Mouse (Mus musculus) embryonic facial prominence, embryonic 14.5 days (tissue): Measurements from ENCODE around the gene Efl1. TPM values are rescaled to one million over a fixed set of nuclear protein-coding genes. Genes with fewer than 3 reads are reported as not detected.
"Not testable (repeated sequence)": the region's sequence is repeated elsewhere in the genome, so short reads cannot be mapped to it uniquely, and the experiment has no call there.

Source experiments
- ATAC-seq: fragments of 200-750 bp; cut with Nextera tagmentation; 2 replicates; pipeline ENCODE4 v1.8.0; 2017; ENCODE audit warnings: low read depth, moderate number of reproducible peaks, moderate TSS enrichment
- DNase-seq: peaks from one replicate; pipeline ENCODE4 v3.0.0-alpha.2; 2015; ENCODE audit warnings: low spot score
- H3K27ac ChIP-seq: fragments of 300-500 bp; sonication (generic); replicated peaks from 2 replicates; pipeline ENCODE4 v1.5.1; 2014; ENCODE audit warnings: low read depth, mild to moderate bottlenecking, low read length, moderate library complexity
- H3K27me3 ChIP-seq: fragments of 300-500 bp; sonication (generic); replicated peaks from 2 replicates; pipeline ENCODE4 v1.6.1; 2014; ENCODE audit warnings: low read length; ENCODE audit not compliant: control insufficient read depth, insufficient read depth
- H3K36me3 ChIP-seq: fragments of 300-500 bp; sonication (generic); 2 replicates; pipeline ENCODE4 v1.6.1; 2014; ENCODE audit warnings: low read length, mixed read lengths; ENCODE audit not compliant: control insufficient read depth, insufficient read depth
- H3K4me1 ChIP-seq: fragments of 300-500 bp; sonication (generic); 2 replicates; pipeline ENCODE4 v1.6.1; 2014; ENCODE audit warnings: antibody characterized with exemption, low read length; ENCODE audit not compliant: control insufficient read depth, insufficient read depth
- H3K4me2 ChIP-seq: fragments of 300-500 bp; sonication (generic); 2 replicates; pipeline ENCODE4 v1.6.1; 2014; ENCODE audit warnings: low read depth, mild to moderate bottlenecking, low read length, moderate library complexity, mixed read lengths
- H3K4me3 ChIP-seq: fragments of 300-500 bp; sonication (generic); 2 replicates; pipeline ENCODE4 v1.5.1; 2014; ENCODE audit warnings: low read depth, mild to moderate bottlenecking, low read length
- H3K9ac ChIP-seq: fragments of 300-500 bp; sonication (generic); 2 replicates; pipeline ENCODE4 v1.6.1; 2014; ENCODE audit warnings: low read depth, mild to moderate bottlenecking, low read length, moderate library complexity, mixed read lengths
- H3K9me3 ChIP-seq: fragments of 300-500 bp; sonication (generic); 2 replicates; pipeline ENCODE4 v1.6.1; 2016; ENCODE audit warnings: low read length; ENCODE audit not compliant: control insufficient read depth
- WGBS: fragments of 180-500 bp; shearing (Covaris S2); extraction: QIAGEN DNeasy Blood & Tissue Kit; methylation state at CpG from one replicate; pipeline ENCODE4 v1.1.7; 2014; 5-methylcytosine and 5-hydroxymethylcytosine counted together
- polyA plus RNA-seq: library from polyadenylated mRNA; unstranded; fragments of >200 nt; fragmentation: Nextera tagmentation; extraction: Ambion mirVana; gene quantifications from 2 replicates; pipeline ENCODE4 v1.2.1, GENCODE M21; 2014

The Efl1 gene
- polyA plus RNA-seq, 1 experiment from 2014 or later, result 19.8 TPM

- Histone ChIP-seq H3K4me1 (no peaks in the 10 kb centered on the region), H3K27me3 (no peaks in the 10 kb centered on the region), H3K9me3 (no peaks in the 10 kb centered on the region), H3K27ac (no peak overlapping the region), H3K9ac (no peak overlapping the region), H3K4me3 (no peak overlapping the region), H3K4me2 (no peak overlapping the region), H3K36me3 (peaks cover 14% of the 10 kb centered on the region)
- 84% methylated on average over 4 of the region's 4 CpGs for WGBS
- ATAC-seq (no peak), DNase-seq (no peak)
Measured at GRCm38 (mm10) chr7:82758521-82758920, 110.1 kb downstream of the Efl1 start.

GRCm38 (mm10) chr7:82759091-82759490, 110.7 kb downstream of the Efl1 start:
- Histone ChIP-seq H3K27ac (no peak overlapping the region), H3K4me2 (no peak overlapping the region), H3K27me3 (no peaks in the 10 kb centered on the region), H3K4me3 (no peak overlapping the region), H3K9me3 (no peaks in the 10 kb centered on the region), H3K9ac (no peak overlapping the region), H3K4me1 (no peaks in the 10 kb centered on the region), H3K36me3 (peaks cover 14% of the 10 kb centered on the region)
- ATAC-seq (no peak), DNase-seq (no peak)
- 86% methylated on average over 4 of the region's 4 CpGs for WGBS

GRCm38 (mm10) chr7:82764951-82765350, 116.5 kb downstream of the Efl1 start:
- Histone ChIP-seq H3K27ac (no peak overlapping the region), H3K9me3 (no peaks in the 10 kb centered on the region), H3K4me1 (peaks cover 2% of the 10 kb centered on the region; the same call in 1 of the 2 replicates), H3K36me3 (peaks cover 10% of the 10 kb centered on the region), H3K27me3 (no peaks in the 10 kb centered on the region), H3K4me3 (no peak overlapping the region), H3K9ac (no peak overlapping the region), H3K4me2 (no peak overlapping the region)
- DNase-seq (no peak), ATAC-seq (no peak)
- WGBS, result 80% methylated on average over 1 of the region's 1 CpGs

DNA sequence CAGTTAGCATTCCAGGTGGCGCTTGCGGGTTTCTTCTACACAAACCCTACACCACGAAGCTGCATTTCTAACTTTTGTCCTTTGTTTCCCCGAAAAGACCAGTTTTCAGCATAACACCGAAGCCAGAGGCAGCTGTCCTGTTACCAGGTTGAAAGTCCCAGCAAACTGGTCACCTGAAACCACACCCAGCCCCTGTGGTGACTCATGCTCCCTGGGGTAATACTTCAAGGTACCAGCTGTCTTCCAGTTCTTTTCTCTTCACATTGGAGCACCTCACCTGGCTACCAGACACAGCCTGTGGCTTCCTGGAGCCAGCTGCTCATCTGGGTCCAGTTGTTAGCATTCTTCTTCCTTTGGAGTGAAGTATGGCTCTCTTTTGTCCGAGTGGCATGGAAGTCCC, 118.2 kb downstream of the Efl1 start:
- Histone ChIP-seq H3K9me3 (no peaks in the 10 kb centered on the region), H3K36me3 (peaks cover 10% of the 10 kb centered on the region), H3K9ac (no peak overlapping the region), H3K4me1 (peaks cover 4% of the 10 kb centered on the region; the same call in 1 of the 2 replicates), H3K4me3 (no peak overlapping the region), H3K4me2 (no peak overlapping the region), H3K27ac (no peak overlapping the region), H3K27me3 (no peaks in the 10 kb centered on the region)
- ATAC-seq (peak; percentile 41; the same call in 1 of the 2 replicates), DNase-seq (no peak)
- WGBS, result 73% methylated on average over 6 of the region's 6 CpGs

DNA sequence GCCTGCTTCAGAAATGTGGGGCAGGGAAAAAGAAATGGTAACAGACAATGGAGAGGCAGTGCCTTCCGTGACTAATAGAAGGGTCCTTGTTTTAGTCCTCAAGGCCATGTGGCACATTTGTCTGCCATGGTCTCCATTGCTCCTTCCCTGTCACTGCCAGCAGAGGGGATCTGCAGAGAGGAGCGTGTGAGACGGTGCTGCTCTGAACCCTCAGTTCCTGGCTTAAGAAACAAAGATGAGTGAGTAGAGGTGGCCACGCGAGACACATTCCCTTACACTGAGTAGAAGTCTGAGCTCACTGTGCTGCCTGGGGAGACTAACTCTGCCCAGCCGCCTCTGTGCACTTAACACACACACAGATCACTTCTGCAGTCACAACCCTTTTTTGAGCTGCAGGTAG, 121.8 kb downstream of the Efl1 start:
- no peak overlapping the region for H3K4me3 ChIP-seq
- WGBS, result 54% methylated on average over 6 of the region's 6 CpGs
- no peak overlapping the region for H3K4me2 ChIP-seq
- no peak overlapping the region for H3K9ac ChIP-seq
- ATAC-seq (no peak; the same call in 1 of the 2 replicates), DNase-seq (no peak)
- no peaks in the 10 kb centered on the region for H3K36me3 ChIP-seq
- no peaks in the 10 kb centered on the region for H3K27me3 ChIP-seq
- H3K4me1 ChIP-seq, result peaks cover 11% of the 10 kb centered on the region
- no peak overlapping the region for H3K27ac ChIP-seq
- H3K9me3 ChIP-seq, result no peaks in the 10 kb centered on the region

- H3K4me1 ChIP-seq, result peaks cover 11% of the 10 kb centered on the region
- not testable (repeated sequence) for H3K27me3 ChIP-seq, ATAC-seq, H3K36me3 ChIP-seq, H3K9me3 ChIP-seq, H3K4me3 ChIP-seq, H3K27ac ChIP-seq, H3K9ac ChIP-seq, H3K4me2 ChIP-seq
- peak; percentile 33 for DNase-seq
- 92% methylated on average over 19 of the region's 29 CpGs for WGBS
Measured at GRCm38 (mm10) chr7:82770957-82771660, 122.7 kb downstream of the Efl1 start.

DNA sequence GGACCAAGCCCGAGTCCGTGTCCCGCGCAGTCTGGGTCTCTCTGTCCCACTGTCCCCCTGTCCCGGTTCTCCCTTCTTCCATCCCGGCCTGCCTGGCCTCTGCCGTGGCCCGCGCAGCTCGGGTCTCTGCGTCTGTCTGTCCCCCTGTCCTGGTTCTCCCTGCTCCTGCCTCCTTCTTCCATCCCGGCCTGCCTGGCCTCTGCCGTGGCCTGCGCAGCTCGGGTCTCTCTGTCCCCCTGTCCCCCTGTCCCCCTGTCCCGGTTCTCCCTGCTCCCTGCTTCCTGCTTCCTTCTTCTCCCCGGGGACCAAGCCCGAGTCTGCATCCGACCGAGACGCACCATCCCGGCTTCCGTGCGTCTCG, 123.2 kb downstream of the Efl1 start:
- H3K4me3 ChIP-seq, H3K27me3 ChIP-seq, H3K27ac ChIP-seq, H3K4me2 ChIP-seq, DNase-seq, H3K36me3 ChIP-seq, ATAC-seq, H3K9me3 ChIP-seq, H3K9ac ChIP-seq: not testable (repeated sequence)
- peaks cover 11% of the 10 kb centered on the region for H3K4me1 ChIP-seq
- WGBS, result 86% methylated on average over 25 of the region's 25 CpGs

DNA sequence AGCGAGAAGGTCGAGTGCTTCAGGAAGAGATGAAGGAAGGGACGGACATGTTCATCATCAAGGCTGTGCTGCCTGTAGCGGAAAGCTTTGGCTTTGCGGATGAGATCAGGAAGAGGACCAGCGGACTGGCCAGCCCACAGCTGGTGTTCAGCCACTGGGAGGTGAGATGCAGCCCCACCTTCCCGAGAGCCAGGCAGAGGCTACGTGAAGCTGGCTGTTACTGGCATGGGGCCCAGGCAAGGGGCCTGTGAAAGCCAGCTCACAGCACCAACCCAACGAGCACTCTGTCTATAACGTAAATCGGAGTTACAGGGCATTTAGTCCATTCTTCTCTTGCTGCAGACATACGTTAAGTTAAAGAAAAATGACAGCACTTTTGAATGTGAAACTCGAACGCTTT, 124.1 kb downstream of the Efl1 start:
- Histone ChIP-seq H3K27ac (peak overlapping the region; percentile 36), H3K9ac (peak overlapping the region; percentile 21; the same call in 1 of the 2 replicates), H3K9me3 (no peaks in the 10 kb centered on the region), H3K4me2 (no peak overlapping the region; the same call in 1 of the 2 replicates), H3K4me1 (peaks cover 11% of the 10 kb centered on the region), H3K27me3 (no peaks in the 10 kb centered on the region), H3K36me3 (no peaks in the 10 kb centered on the region), H3K4me3 (no peak overlapping the region)
- peak; percentile 78 for DNase-seq
- peak; percentile 58; the same call in 1 of the 2 replicates for ATAC-seq
- WGBS, result 44% methylated on average over 14 of the region's 14 CpGs

- Histone ChIP-seq H3K9ac (no peak overlapping the region), H3K4me2 (no peak overlapping the region), H3K9me3 (no peaks in the 10 kb centered on the region), H3K27me3 (no peaks in the 10 kb centered on the region), H3K4me3 (no peak overlapping the region), H3K36me3 (no peaks in the 10 kb centered on the region), H3K4me1 (peaks cover 11% of the 10 kb centered on the region), H3K27ac (peak overlapping the region; percentile 36)
- WGBS, result 33% methylated on average over 9 of the region's 9 CpGs
- ATAC-seq, result peak; percentile 22; the same call in 1 of the 2 replicates
- peak; percentile 41 for DNase-seq
Measured at GRCm38 (mm10) chr7:82773150-82773549, 124.7 kb downstream of the Efl1 start.
